In genomic region chr3:41604629-41605321, GRCm38 (mm10) we compare ENCODE assay signal across 13 mouse cellular contexts. TPM values are rescaled to one million over a fixed set of nuclear protein-coding genes. Genes with fewer than 3 reads are reported as not detected.
A peak's percentile ranks its signal among the peaks of the same experiment; 100 is the strongest.
DNase-seq lines count a peak whose midpoint lies in the region; ATAC-seq and TF ChIP-seq lines count a peak whose summit lies in the region.
"Had no signal": no experiment of that assay in that cellular context is flagged by ENCODE, and none has a peak within 500 bp of the region (broad histone marks: within the 10 kb centered on the region; RNA-seq: fewer than 3 reads in every experiment).

No protein-coding gene starts in this region.

- peak; percentile 68 to 77 for ATAC-seq in hematopoietic stem cell, adult 5-6 weeks (replicated peaks in 1 of 2; ENCODE audit: insufficient read depth in 1 of 2, low FRiP score in 2 of 2, low TSS enrichment in 1 of 2, low read depth in 1 of 2, poor library complexity in 2 of 2, severe bottlenecking in 2 of 2)
- ATAC-seq: forebrain, embryonic 15.5 days had no signal

- DNase-seq in 3T3-L1 (ENCODE audit: low read depth, low spot score) (peak; percentile 33), 416B (ENCODE audit: low read depth) (peak; percentile 65)
- DNase-seq in kidney, postnatal 25 days, result no peak
- no peak for DNase-seq in urinary bladder, adult 2 months (ENCODE audit: low spot score)
- DNase-seq in c-Kit-positive CD71-positive TER-119-positive erythroid progenitor cells, embryonic 14.5 days (ENCODE audit: low spot score), result no peak
- DNase-seq: cerebellum, postnatal 10 days; gastrocnemius, adult 2 months had no signal

- WGBS in olfactory bulb, adult 2 months, result 92% methylated on average over 12 of the region's 12 CpGs

- TF ChIP-seq CTCF in olfactory bulb, adult 2 months (IDR thresholded peaks at IDR 0.05; ENCODE audit: insufficient read depth, low read depth, low read length), result no peak

- no peak overlapping the region for H3K4me3 ChIP-seq in olfactory bulb, adult 2 months (ENCODE audit: insufficient read depth, low read depth, low read length)
- H3K4me3 ChIP-seq: embryonic facial prominence, embryonic 13.5 days; forebrain, embryonic 15.5 days; gastrocnemius, adult 2 months; limb, embryonic 13.5 days had no signal

- TF ChIP-seq POLR2A in olfactory bulb, adult 2 months (IDR thresholded peaks at IDR 0.05; ENCODE audit: insufficient read depth, low read depth, low read length), result no peak

- peaks cover 42% of the 10 kb centered on the region for H3K4me1 ChIP-seq in olfactory bulb, adult 2 months (ENCODE audit: control insufficient read depth, insufficient read depth, low read length)

- peak overlapping the region; percentile 42 for H3K27ac ChIP-seq in olfactory bulb, adult 2 months (ENCODE audit: insufficient read depth, low read depth, low read length)
- H3K27ac ChIP-seq: embryonic facial prominence, embryonic 13.5 days; forebrain, embryonic 15.5 days; gastrocnemius, adult 2 months; kidney, postnatal 0 days; limb, embryonic 13.5 days had no signal

RNA-seq across cellular contexts. Expression of gene Jade1, which starts 49.2 kb away (rescaled TPM):
- total RNA-seq in hematopoietic stem cell, adult 5-6 weeks (2017), result 40.3 and 44.8 TPM in 2 replicates
- polyA plus RNA-seq in olfactory bulb, adult 2 months (2012; ENCODE audit: insufficient read depth, insufficient read length, low replicate concordance, missing spikeins), result not detected in 2 replicates
- polyA plus RNA-seq in urinary bladder, adult 2 months (2012; rRNA removed), result 17.1 and 19.3 TPM in 2 replicates

Comparison
In these comparisons a context has a peak if more than half of its experiments do, and no peak if none do; other contexts are left out.
1. DNase-seq: peak in 3T3-L1 (single experiment) and 416B (single experiment); none in kidney, postnatal 25 days (0 of 2), urinary bladder, adult 2 months (single experiment) and c-Kit-positive CD71-positive TER-119-positive erythroid progenitor cells, embryonic 14.5 days (single experiment).